In genomic region chr13:90925191-90925590, GRCm38 (mm10) we compare ENCODE assay signal across 33 mouse cellular contexts. TPM values are rescaled to one million over a fixed set of nuclear protein-coding genes. Genes with fewer than 3 reads are reported as not detected.
DNase-seq lines count a peak whose midpoint lies in the region; ATAC-seq and TF ChIP-seq lines count a peak whose summit lies in the region.
"Had no signal": no experiment of that assay in that cellular context is flagged by ENCODE, and none has a peak within 500 bp of the region (broad histone marks: within the 10 kb centered on the region; RNA-seq: fewer than 3 reads in every experiment).

No protein-coding gene starts in this region.

- H3K9me3 ChIP-seq in intestine, embryonic 14.5 days (ENCODE audit: control insufficient read depth, low read length): no peaks in the 10 kb centered on the region
- no peaks in the 10 kb centered on the region for H3K9me3 ChIP-seq in intestine, embryonic 16.5 days (ENCODE audit: control insufficient read depth, low read length)
- no peaks in the 10 kb centered on the region for H3K9me3 ChIP-seq in E14TG2a.4 (ENCODE audit: low read length)
- no peaks in the 10 kb centered on the region for H3K9me3 ChIP-seq in MEL (replicated peaks; ENCODE audit: insufficient read depth, low read length)
- no peaks in the 10 kb centered on the region for H3K9me3 ChIP-seq in liver, embryonic 15.5 days (replicated peaks)
- H3K9me3 ChIP-seq in hindbrain, embryonic 11.5 days (ENCODE audit: control insufficient read depth, low read length): no peaks in the 10 kb centered on the region
- H3K9me3 ChIP-seq: embryonic facial prominence, embryonic 12.5 days; forebrain, embryonic 15.5 days; heart, embryonic 13.5 days; hindbrain, embryonic 10.5 days; lung, embryonic 15.5 days; midbrain, embryonic 12.5 days; neural tube, embryonic 13.5 days had no signal

- H3K4me1 ChIP-seq in intestine, embryonic 14.5 days (replicated peaks; ENCODE audit: control insufficient read depth, insufficient read depth, low read length): no peaks in the 10 kb centered on the region; the same call in 1 of the 2 replicates
- H3K4me1 ChIP-seq in intestine, embryonic 16.5 days (ENCODE audit: control insufficient read depth, insufficient read depth, low read length): 0 out of 2 replicates have a peak, but pooled peaks cover 3% of the 10 kb centered on the region
- H3K4me1 ChIP-seq in E14TG2a.4 (replicated peaks; ENCODE audit: low read depth, low read length) (peaks cover 37% of the 10 kb centered on the region), MEL (ENCODE audit: control insufficient read depth in 1 of 2, insufficient read depth in 2 of 2, low read length in 2 of 2) (peaks cover 0 to 4% of the 10 kb centered on the region in 2 experiments; a peak in 1 of 4 replicates)
- peaks cover 35% of the 10 kb centered on the region for H3K4me1 ChIP-seq in liver, embryonic 15.5 days (replicated peaks)
- no peaks in the 10 kb centered on the region for H3K4me1 ChIP-seq in hindbrain, embryonic 11.5 days (replicated peaks; ENCODE audit: control insufficient read depth, insufficient read depth, low read length)

- H3K79me2 ChIP-seq in MEL (ENCODE audit: control insufficient read depth, insufficient read depth, low read length, poor library complexity): peaks cover 7% of the 10 kb centered on the region

- no peak for TF ChIP-seq CTCF in E14TG2a.4 (conservative IDR thresholded peaks at IDR 0.05; ENCODE audit: low read length)
- TF ChIP-seq CTCF in MEL (IDR thresholded peaks at IDR 0.05 in 2 of 3, conservative IDR thresholded peaks at IDR 0.05 in 1 of 3; ENCODE audit: control insufficient read depth in 1 of 3, insufficient read depth in 1 of 3, low read depth in 2 of 3, low read length in 3 of 3, poor library complexity in 1 of 3, severe bottlenecking in 1 of 3): no peak

- H3K27ac ChIP-seq in intestine, embryonic 14.5 days (ENCODE audit: low read depth): no peak overlapping the region
- H3K27ac ChIP-seq in intestine, embryonic 16.5 days (ENCODE audit: low read length): no peak overlapping the region
- peak overlapping the region; percentile 45; the same call in 1 of the 2 replicates for H3K27ac ChIP-seq in MEL (ENCODE audit: control insufficient read depth, low read depth, low read length)
- H3K27ac ChIP-seq in liver, embryonic 15.5 days (replicated peaks): no peak overlapping the region
- H3K27ac ChIP-seq in hindbrain, embryonic 11.5 days (ENCODE audit: low read depth, low read length): no peak overlapping the region
- H3K27ac ChIP-seq: embryonic facial prominence, embryonic 12.5 days; forebrain, embryonic 15.5 days; heart, adult 2 months; heart, embryonic 13.5 days; hindbrain, embryonic 10.5 days; lung, embryonic 15.5 days; midbrain, embryonic 12.5 days; neural tube, embryonic 13.5 days had no signal

- 93% methylated on average over 5 of the region's 5 CpGs for WGBS in intestine, embryonic 14.5 days
- 93% methylated on average over 5 of the region's 5 CpGs for WGBS in intestine, embryonic 16.5 days
- 65% methylated on average over 5 of the region's 5 CpGs for WGBS in liver, embryonic 15.5 days (ENCODE audit: insufficient replicate concordance)
- 92% methylated on average over 5 of the region's 5 CpGs for WGBS in hindbrain, embryonic 11.5 days

- TF ChIP-seq RAD21 in MEL (IDR thresholded peaks at IDR 0.05; ENCODE audit: low read depth, low read length): no peak

- peak in 1 of 2 experiments; percentile 48; a peak in 1 of 4 replicates for TF ChIP-seq POLR2A in MEL (IDR thresholded peaks at IDR 0.05; ENCODE audit: control insufficient read depth in 1 of 2, insufficient read depth in 1 of 2, low read depth in 1 of 2, low read length in 2 of 2, poor library complexity in 1 of 2)

- H3K9ac ChIP-seq in intestine, embryonic 14.5 days (ENCODE audit: low read length): no peak overlapping the region
- H3K9ac ChIP-seq in intestine, embryonic 16.5 days (ENCODE audit: low read depth, low read length): no peak overlapping the region
- no peak overlapping the region for H3K9ac ChIP-seq in MEL (ENCODE audit: control insufficient read depth, low read depth, low read length, poor library complexity, severe bottlenecking)
- no peak overlapping the region for H3K9ac ChIP-seq in liver, embryonic 15.5 days
- no peak overlapping the region for H3K9ac ChIP-seq in hindbrain, embryonic 11.5 days (ENCODE audit: low read depth, low read length)
- H3K9ac ChIP-seq: embryonic facial prominence, embryonic 12.5 days; forebrain, embryonic 15.5 days; heart, embryonic 13.5 days; lung, embryonic 15.5 days; midbrain, embryonic 12.5 days; neural tube, embryonic 13.5 days had no signal

- H3K36me3 ChIP-seq in intestine, embryonic 14.5 days (ENCODE audit: control insufficient read depth, insufficient read depth, low read length): peaks cover 43% of the 10 kb centered on the region
- H3K36me3 ChIP-seq in intestine, embryonic 16.5 days (ENCODE audit: control insufficient read depth, insufficient read depth, low read length): peaks cover 6% of the 10 kb centered on the region; the same call in 1 of the 2 replicates
- peaks cover 42% of the 10 kb centered on the region for H3K36me3 ChIP-seq in E14TG2a.4 (ENCODE audit: insufficient read depth, low read length)
- H3K36me3 ChIP-seq in MEL (ENCODE audit: control insufficient read depth in 1 of 2, insufficient read depth in 2 of 2, low read length in 2 of 2): peaks cover 2 to 14% of the 10 kb centered on the region in 2 experiments; a peak in 3 of 4 replicates
- peaks cover 25% of the 10 kb centered on the region for H3K36me3 ChIP-seq in liver, embryonic 15.5 days (replicated peaks)
- H3K36me3 ChIP-seq in hindbrain, embryonic 11.5 days (ENCODE audit: control insufficient read depth, insufficient read depth, low read length): peaks cover 7% of the 10 kb centered on the region; the same call in 1 of the 2 replicates

- no peak for ATAC-seq in intestine, embryonic 14.5 days (replicated peaks; ENCODE audit: low FRiP score, low TSS enrichment, low read depth)
- ATAC-seq in intestine, embryonic 16.5 days: no peak
- ATAC-seq in liver, embryonic 15.5 days (ENCODE audit: insufficient read depth): no peak
- ATAC-seq in hindbrain, embryonic 11.5 days (ENCODE audit: low FRiP score): no peak
- ATAC-seq: forebrain, embryonic 15.5 days; hindbrain, embryonic 16.5 days; intestine, postnatal 0 days had no signal

- no peak for TF ChIP-seq EP300 in MEL (IDR thresholded peaks at IDR 0.05; ENCODE audit: low read depth in 1 of 2, low read length in 2 of 2)

- peak; percentile 51 for DNase-seq in intestine, embryonic 14.5 days (ENCODE audit: low spot score)
- DNase-seq in MEL (ENCODE audit: low read depth, low spot score): peak; percentile 29
- no peak for DNase-seq in hindbrain, embryonic 11.5 days (ENCODE audit: low spot score)
- no peak for DNase-seq in layer of hippocampus, postnatal 14 days (ENCODE audit: low spot score in 2 of 2)
- DNase-seq: adrenal gland, adult 8-10 months; cerebellum, adult 8-10 months; cerebellum, postnatal 25 days; gastrocnemius, postnatal 36 days; heart, adult 2 months; heart, postnatal 10 days; kidney, adult 9 months; kidney, postnatal 10 days; layer of hippocampus, adult 9-11 months; right cerebral cortex, postnatal 4 days; thymus, adult 2 months; thymus, postnatal 4 days had no signal

- H3K4me3 ChIP-seq in intestine, embryonic 14.5 days (ENCODE audit: low read depth, low read length): no peak overlapping the region
- H3K4me3 ChIP-seq in intestine, embryonic 16.5 days (ENCODE audit: low read length): no peak overlapping the region
- H3K4me3 ChIP-seq in E14TG2a.4 (replicated peaks; ENCODE audit: low read length): peak overlapping the region; percentile 95
- no peak overlapping the region for H3K4me3 ChIP-seq in MEL (ENCODE audit: control insufficient read depth in 1 of 2, insufficient read depth in 1 of 2, low read depth in 2 of 2, low read length in 2 of 2)
- no peak overlapping the region for H3K4me3 ChIP-seq in liver, embryonic 15.5 days (replicated peaks)
- H3K4me3 ChIP-seq in hindbrain, embryonic 11.5 days (ENCODE audit: low read depth, low read length): no peak overlapping the region
- H3K4me3 ChIP-seq: embryonic facial prominence, embryonic 12.5 days; forebrain, embryonic 15.5 days; heart, adult 2 months; heart, embryonic 13.5 days; hindbrain, embryonic 10.5 days; lung, embryonic 15.5 days; midbrain, embryonic 12.5 days; neural tube, embryonic 13.5 days had no signal

- no peak overlapping the region for H3K4me2 ChIP-seq in intestine, embryonic 14.5 days (ENCODE audit: low read length)
- no peak overlapping the region for H3K4me2 ChIP-seq in intestine, embryonic 16.5 days (ENCODE audit: low read depth, low read length)
- H3K4me2 ChIP-seq in liver, embryonic 15.5 days: peak overlapping the region; percentile 69; the same call in 1 of the 2 replicates
- H3K4me2 ChIP-seq in hindbrain, embryonic 11.5 days (replicated peaks; ENCODE audit: low read depth, low read length): no peak overlapping the region
- H3K4me2 ChIP-seq: embryonic facial prominence, embryonic 12.5 days; forebrain, embryonic 15.5 days; heart, embryonic 13.5 days; lung, embryonic 15.5 days; midbrain, embryonic 12.5 days; neural tube, embryonic 13.5 days had no signal

- H3K27me3 ChIP-seq in intestine, embryonic 14.5 days (replicated peaks; ENCODE audit: control insufficient read depth, insufficient read depth, low read length): no peaks in the 10 kb centered on the region
- no peaks in the 10 kb centered on the region for H3K27me3 ChIP-seq in intestine, embryonic 16.5 days (replicated peaks; ENCODE audit: control insufficient read depth, insufficient read depth, low read length)
- no peaks in the 10 kb centered on the region for H3K27me3 ChIP-seq in E14TG2a.4 (ENCODE audit: insufficient read depth, low read length)
- H3K27me3 ChIP-seq in MEL (ENCODE audit: control insufficient read depth in 1 of 2, insufficient read depth in 2 of 2, low read length in 2 of 2): no peaks in the 10 kb centered on the region
- H3K27me3 ChIP-seq in liver, embryonic 15.5 days: no peaks in the 10 kb centered on the region
- H3K27me3 ChIP-seq in hindbrain, embryonic 11.5 days (ENCODE audit: control insufficient read depth, insufficient read depth, low read length): no peaks in the 10 kb centered on the region
- H3K27me3 ChIP-seq: embryonic facial prominence, embryonic 12.5 days; forebrain, embryonic 15.5 days; heart, embryonic 13.5 days; lung, embryonic 15.5 days; midbrain, embryonic 12.5 days; neural tube, embryonic 13.5 days had no signal

RNA-seq across cellular contexts. Expression of gene Rps23, which starts 2.4 kb away (rescaled TPM):
- polyA plus RNA-seq in intestine, embryonic 14.5 days (2014; fragmentation: Nextera tagmentation; extraction: Ambion mirVana): 315 and 341 TPM in 2 replicates
- polyA plus RNA-seq in intestine, embryonic 16.5 days (2015; fragmentation: Nextera tagmentation; extraction: Ambion mirVana): 163 and 165 TPM in 2 replicates
- total RNA-seq in MEL (2012; rRNA removed): 2,047 and 2,086 TPM in 2 replicates
- polyA plus RNA-seq in MEL (2012; ENCODE audit: insufficient read depth in 1 of 2, insufficient read length in 2 of 2, low read depth in 1 of 2, low replicate concordance in 2 of 2, missing spikeins in 1 of 2): 100 to 1,000 TPM in 1 of 2 experiments, not detected in 1; 389 TPM
- polyA plus RNA-seq in liver, embryonic 15.5 days (2015; fragmentation: Nextera tagmentation; extraction: Ambion mirVana): 88.4 and 121 TPM in 2 replicates
- polyA plus RNA-seq in hindbrain, embryonic 11.5 days (2014; fragmentation: Nextera tagmentation; extraction: Ambion mirVana): 214 and 232 TPM in 2 replicates
- total RNA-seq in layer of hippocampus, postnatal 14 days (2021): 100 to 1,000 TPM; 214 to 220 TPM

RNA-seq across cellular contexts. Expression of gene Atp6ap1l, which starts 20.0 kb away (rescaled TPM):
- not detected in 2 replicates for polyA plus RNA-seq in intestine, embryonic 14.5 days (2014; fragmentation: Nextera tagmentation; extraction: Ambion mirVana)
- not detected in 2 replicates for polyA plus RNA-seq in intestine, embryonic 16.5 days (2015; fragmentation: Nextera tagmentation; extraction: Ambion mirVana)
- not detected in 2 replicates for total RNA-seq in MEL (2012; rRNA removed)
- polyA plus RNA-seq in MEL (2012; ENCODE audit: insufficient read depth in 1 of 2, insufficient read length in 2 of 2, low read depth in 1 of 2, low replicate concordance in 2 of 2, missing spikeins in 1 of 2): not detected
- polyA plus RNA-seq in liver, embryonic 15.5 days (2015; fragmentation: Nextera tagmentation; extraction: Ambion mirVana): 0.08 and 0.28 TPM in 2 replicates
- polyA plus RNA-seq in hindbrain, embryonic 11.5 days (2014; fragmentation: Nextera tagmentation; extraction: Ambion mirVana): 0.20 and 1.5 TPM in 2 replicates
- total RNA-seq in layer of hippocampus, postnatal 14 days (2021): 1 to 10 TPM; 1.7 to 1.9 TPM
- total RNA-seq: gastrocnemius, adult 18-20 months; gastrocnemius, postnatal 36 days; liver, adult 2 months; megakaryocyte progenitor cell, adult 5-6 weeks had no signal
- polyA plus RNA-seq: intestine, postnatal 0 days; liver, adult 2 months; lung, embryonic 15.5 days; midbrain, embryonic 12.5 days; myocyte; spleen, adult 2 months had no signal

Comparison
In these comparisons a context has a peak if more than half of its experiments do, and no peak if none do; other contexts are left out.
1. DNase-seq: peak in intestine, embryonic 14.5 days (single experiment) and MEL (single experiment); none in hindbrain, embryonic 11.5 days (single experiment) and layer of hippocampus, postnatal 14 days (0 of 2).